Mouse (Mus musculus): ENCODE results near the gene Ppp1r14b. TPM values are rescaled to one million over a fixed set of nuclear protein-coding genes. Genes with fewer than 3 reads are reported as not detected.

Gene Ppp1r14b
- total RNA-seq, 2 experiments from 2014 or later = 261 to 293 TPM

DNA sequence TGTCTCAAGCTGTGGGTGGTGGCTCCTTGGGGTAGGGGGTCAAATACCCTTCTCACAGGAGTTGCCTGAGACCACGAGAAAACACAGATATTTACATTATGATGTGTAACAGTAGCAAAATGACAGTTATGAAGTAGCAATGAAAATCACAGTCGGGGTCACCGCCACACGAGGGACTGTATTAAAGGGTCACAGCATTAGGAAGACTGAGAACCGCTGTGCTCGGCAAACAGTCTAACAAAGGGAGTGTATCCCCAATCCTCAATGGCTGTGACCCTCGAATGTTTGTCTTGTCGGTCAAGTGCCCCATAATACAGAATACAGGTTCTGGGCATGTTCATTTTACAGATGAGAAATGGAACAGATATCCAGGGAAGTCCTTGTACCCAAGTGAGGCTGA, 19.2 kb downstream of the Ppp1r14b start:
- DNase-seq = no peak

DNA sequence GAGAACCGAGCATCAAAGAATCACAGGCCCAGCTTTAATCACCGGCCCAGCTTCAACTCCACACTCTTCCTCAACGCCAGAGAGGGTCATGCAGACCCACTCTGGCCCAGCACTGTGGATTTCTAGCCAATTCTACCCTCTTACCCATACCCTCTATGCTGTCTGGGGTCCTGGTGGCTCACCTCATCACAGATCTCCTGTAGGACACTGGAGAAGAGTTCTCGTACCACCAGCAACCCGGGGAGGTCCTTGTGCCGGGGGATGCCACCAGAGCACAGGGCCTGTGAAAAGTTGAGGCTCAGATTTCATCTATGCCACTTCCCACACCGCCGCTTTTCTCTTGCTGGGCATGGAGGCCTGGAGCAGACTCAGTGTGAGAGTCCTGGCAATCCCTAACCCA, 19.7 kb downstream of the Ppp1r14b start:
- no peak for DNase-seq

DNA sequence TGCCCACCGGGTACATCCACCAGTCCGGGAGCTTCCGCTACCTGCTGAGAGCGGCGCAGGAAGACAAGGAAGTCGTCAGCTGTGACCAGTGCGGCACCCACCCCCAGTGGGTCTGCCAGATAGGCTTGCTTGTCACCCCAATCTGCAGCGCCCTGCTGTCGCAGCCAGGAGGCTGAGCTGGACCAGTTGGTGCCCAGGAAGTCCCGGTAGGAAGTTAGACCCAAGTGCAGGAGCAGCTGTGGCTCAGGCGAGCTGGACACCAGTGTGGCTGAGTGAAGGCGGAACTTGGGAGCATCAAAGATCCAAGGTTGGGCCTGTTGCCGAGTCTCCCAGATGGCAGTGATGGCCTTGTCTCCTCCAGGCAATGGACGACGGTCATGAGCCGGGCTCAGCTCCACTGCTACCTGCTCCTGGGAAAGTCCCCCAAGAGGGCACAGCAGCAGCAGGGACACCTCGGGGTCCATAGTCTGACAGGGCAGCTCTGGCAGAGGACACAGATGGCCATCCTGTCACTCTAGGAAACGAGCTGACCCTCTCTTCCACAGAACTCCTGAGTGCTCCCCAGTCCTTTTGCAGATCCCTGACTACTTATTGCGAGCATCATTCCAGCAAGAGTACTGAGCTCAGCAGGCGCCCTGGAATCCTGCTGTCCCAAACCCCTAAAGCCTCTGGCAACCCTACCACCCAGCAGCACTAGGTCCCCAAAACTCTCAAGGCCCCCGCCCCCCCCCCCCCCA, 20.7 kb downstream of the Ppp1r14b start:
- no peak for DNase-seq

DNA sequence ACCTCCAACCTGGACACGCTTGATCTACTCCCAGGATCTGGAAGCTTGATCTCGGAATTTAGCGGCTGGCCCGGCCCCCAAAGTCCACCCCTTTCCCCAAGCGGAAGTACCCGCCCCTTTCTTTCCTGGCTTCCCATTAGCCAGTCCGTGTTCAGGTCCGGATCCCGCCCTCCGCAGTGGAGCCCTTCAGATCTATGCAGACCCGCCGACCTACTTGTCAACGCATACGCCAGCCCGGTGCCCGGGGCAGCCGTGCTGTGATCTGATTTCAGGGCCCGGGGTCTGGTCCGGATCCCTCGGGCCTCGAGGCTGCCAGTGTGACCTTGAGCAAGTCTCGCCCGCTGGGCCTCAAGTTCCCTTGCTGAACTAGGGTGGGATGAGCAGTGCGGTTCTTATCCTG, 21.2 kb downstream of the Ppp1r14b start, which contains the start of the genes Nudt22 and Trpt1:
TSS of gene Nudt22 (minus strand) at position 112 of the 400 bp plus-strand sequence.
TSS of gene Trpt1 (plus strand) at position 126 of the 400 bp plus-strand sequence.
- peak; percentile 83 for DNase-seq

DNA sequence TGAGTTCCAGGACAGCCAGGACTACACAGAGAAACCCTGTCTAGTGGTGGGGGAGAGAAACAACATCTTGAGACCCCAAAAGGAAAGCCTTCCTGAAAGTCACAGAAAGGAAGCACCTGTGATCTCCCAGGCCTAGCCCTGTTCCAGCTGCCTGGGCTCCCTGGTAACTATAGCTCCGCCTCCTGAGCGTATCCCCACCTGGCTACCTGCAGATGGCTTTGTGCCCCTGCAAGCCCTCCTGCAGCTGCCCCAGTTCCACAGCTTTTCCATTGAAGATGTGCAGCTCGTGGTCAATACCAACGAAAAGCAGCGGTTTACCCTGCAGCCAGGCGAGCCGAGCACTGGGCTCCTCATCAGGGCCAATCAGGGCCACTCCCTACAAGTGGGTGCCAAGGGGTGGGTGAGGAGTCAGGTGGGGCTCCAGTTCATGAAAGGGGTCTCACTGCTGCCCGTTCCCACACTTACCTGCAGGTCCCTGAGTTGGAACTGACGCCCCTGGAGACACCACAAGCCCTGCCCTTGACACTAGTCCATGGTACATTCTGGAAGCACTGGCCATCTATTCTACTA, 23.0 kb downstream of the Ppp1r14b start:
- DNase-seq = no peak

DNA sequence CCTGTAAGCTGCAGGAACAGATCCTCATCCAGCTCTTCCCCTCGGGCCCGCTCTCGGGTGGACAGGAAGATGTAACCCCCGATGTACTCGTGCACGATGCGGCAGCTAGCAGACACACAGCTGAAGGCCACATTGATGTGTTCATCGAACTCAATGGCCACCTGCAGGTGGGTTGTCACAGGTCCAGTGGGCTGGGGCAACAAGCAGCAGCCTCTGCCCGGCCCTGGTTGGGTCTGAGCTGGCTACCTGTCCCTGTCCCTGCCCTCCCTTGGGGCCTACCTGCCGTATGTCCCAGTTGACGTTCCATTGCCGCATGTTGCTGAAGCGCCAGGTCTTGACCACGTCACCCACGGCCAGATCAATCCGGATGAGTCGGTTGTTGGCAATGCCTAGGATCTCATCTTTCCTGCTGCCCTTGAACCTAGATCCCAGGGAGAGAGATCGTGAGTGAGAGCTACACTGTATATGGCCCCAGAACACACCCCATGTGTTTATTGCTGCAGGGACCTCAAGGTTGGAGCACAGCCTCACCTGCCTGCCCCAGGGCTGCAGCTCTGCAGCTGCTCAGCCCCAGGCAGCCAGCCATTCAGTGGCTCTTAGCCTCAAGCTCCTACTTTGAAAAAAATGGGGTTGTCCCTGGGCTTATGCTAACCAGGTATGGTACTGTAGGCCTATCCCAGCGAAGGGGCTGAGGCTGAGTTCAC, 24.7 kb downstream of the Ppp1r14b start:
- no peak for DNase-seq

DNA sequence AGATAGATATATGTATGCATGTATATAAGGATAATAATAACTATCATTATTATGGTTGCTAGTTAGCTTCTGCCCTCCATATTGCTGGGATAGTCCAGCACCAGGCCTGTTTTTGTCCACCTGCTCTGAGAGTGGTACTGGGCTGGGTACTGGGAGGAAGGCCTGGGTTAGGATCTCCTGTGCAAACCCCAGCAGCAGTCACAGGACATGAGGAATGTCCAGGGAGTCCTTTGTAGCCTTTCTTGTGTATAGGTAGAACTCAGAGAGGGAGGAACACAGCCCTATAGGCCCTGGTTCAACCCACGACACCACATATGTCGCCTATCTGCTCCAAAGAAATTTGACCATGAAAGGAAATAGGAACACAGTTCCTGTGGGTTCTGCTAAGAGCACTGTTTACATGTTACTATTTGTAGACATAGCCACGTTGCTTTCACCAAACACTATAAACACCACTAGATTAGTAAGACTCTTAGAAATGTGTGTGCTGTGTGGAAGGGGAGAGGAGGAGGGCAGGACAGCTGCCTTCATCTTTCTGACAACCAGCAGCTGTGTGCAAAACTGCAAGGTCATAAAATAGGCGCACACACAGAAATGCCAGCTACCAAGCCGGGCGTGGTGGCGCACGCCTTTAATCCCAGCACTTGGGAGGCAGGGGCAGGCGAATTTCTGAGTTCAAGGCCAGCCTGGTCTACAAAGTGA, 32.3 kb downstream of the Ppp1r14b start:
- no peak for DNase-seq

DNA sequence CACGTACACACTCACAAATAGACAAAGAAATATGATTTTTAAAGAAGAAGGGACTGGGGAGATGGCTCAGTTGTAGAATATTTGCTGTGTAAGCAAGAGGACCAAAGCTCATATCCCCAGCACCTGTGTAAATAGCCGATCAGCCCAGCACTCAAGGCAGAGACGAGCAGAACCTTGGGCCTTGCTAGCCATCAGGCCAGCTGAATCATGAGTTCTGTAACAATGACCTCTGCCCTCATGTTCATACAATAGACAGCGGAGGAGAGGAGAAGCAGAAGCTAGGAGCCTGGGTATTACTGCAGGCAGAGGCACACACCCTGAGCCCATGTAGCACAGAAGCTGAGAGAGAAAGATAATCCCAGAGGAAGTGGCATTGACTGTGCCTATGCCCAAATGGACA, 37.7 kb downstream of the Ppp1r14b start:
- DNase-seq = no peak

DNA sequence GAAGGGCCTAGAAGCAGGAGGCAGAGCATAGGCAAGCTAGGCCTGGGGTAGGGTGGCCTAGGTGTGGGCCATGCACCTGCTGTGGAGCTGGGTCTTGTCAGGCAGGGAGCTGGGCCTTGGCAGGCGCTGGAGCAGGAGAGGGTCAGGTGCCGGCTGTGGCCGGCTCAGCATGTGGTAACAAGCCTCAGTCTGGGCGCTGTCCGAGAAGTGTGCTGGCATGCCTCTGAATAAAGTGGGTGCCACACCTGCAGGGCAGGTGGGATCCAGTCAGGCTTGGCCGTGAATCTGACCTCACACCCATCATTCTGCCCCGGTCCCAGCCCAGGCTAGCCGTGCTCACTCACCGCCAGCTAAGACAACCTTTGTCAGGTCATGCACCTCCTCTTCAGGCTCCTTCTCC, 39.2 kb downstream of the Ppp1r14b start:
- no peak for DNase-seq

DNA sequence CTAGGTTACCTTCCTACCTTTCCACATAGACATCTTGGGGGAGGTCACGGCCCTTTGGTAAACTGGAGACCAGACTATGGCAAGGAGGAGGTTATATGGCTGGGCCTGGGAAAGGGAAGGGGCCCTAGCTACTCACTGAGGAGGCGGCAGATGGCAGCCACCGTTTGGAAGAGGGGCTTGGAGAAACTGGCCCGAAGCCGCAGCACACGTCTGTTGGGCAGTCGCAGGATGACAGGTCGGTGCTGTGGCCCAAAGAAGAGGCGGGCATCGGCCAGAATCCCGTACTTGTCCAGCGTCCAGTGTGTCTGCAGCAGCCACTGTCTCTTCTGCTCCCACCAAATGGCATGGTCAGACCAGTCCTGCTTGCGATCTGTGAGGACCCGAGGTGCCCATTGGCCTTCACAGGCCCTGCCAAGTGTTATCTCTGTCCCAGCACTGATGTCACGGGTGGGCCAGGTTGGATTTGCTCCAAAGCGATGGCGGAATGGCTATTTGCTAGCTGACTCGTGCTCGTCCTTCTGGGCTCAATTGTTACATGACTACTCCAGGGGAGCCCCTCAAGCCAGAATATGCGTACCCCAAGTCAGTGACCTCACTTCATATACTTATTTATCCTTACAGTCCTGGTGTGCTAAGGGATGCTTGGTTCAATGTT, 39.8 kb downstream of the Ppp1r14b start:
- no peak for DNase-seq

DNA sequence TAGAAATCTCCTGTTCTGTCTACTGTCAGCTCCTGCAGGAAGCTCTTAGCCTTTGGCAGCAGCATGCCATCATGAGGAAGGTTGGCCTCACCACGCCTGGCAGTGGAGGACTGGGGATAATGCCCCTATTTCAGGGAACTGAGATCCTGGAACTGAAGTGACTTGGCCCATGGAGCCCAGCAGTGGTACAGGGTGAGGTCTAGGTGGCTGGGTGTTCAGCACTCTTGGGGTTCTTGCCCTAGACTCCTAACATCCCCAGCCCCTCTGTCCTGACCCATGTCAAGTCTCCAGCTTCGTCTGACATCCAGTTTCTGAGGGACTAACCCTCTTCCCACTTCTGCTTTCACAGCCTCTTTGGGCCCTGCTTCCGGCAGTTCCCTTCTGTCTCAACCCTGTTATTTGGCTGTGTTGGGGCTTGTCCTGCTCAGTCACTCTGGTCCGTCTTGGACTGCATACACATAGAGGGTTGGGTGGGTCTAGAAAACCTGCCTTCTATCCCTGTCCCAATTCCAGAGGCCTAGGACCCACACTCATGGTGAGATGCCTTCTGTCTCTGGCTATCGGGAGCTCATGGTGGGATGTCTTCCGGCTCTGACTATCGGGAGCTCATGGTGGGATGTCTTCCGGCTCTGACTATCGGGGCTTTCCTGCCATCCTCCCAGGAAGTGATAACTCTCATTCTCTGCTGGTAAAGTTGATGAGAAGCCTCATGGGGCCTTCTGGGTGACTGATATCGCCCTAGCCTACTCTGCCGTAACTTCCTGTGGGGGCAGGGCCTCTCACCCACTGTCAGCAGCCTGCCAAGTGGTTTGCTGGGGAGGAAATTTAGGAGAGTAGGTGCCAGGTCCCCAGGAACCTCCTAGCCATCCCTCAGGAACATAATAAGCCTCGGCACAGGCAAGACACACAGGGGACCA, 43.0 kb downstream of the Ppp1r14b start:
- no peak for DNase-seq

DNA sequence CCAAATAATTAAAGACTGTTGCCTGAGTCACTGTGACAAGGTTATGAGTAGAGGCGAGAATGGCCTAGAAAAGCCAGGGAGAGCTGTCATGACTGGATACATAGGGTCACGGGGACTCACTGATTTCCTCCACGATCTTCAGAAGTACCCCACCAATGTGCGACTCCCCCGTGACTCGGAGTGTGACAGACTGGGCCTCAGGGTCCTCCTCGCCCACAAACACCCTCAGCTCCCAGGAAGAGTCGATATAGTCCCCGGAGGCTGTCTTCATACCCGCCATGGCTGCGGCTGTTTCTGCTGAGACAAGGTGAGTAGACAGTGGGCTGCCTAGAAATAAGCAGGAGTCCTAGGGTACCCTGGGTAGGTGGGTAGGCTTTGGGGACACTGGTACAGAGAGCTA, 43.8 kb downstream of the Ppp1r14b start:
- no peak for DNase-seq

DNA sequence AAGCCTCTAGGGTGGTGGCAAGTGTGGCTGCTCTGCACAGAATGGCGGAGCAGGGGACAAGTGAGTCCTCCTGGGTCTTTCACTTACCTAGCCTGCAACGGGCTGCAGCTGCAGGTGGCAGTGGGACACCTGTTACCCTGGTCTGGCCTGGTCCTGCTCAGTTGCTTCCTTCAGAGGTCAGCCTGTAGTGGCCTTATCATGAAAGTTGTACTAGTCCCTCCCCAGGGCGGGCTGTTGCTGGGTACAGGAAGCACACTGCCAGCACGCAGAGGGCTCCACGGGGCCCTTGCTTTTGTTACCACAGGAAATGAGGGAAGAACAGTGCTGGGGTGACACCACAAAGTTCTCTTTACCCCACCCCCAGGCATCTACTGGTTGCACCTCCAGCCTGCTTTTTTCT, 44.4 kb downstream of the Ppp1r14b start, which contains the start of gene Fermt3:
TSS of gene Fermt3 (minus strand) at position 279 of the 400 bp plus-strand sequence.
- DNase-seq = no peak

DNA sequence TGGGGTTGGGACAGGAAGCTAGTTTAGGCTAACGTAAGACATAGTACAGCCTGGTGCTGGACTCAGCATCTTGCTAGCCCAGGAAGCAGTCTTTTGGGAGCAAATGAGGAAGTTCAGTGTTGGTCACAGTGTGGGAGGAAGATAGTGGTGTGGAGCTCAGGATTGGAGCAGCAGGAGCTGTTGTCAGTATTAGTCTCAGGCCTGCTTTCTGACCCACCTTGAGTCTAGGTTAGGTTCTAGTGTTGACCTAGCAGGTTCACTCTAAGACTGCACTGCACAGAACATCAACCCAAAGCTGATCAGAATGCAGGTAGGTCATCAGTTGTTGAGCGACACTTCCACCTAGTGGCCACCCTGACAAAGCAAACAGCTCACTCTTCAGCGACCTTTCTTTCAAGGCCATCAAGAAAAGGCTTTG, 45.5 kb downstream of the Ppp1r14b start:
- no peak for DNase-seq

Other genes starting within 250 kb of the Ppp1r14b start
- gene Rps6ka4, start 134.3 kb upstream of the Ppp1r14b start, total RNA-seq (2021) = 10 to 100 TPM; 12.1 to 12.2 TPM
- 1 to 10 TPM in 1 of 2 experiments, under 1 TPM in 1; 0.97 to 1.5 TPM for gene Ccdc88b, start 116.8 kb upstream of the Ppp1r14b start, total RNA-seq (2021)
- gene Trmt112, start 65.3 kb upstream of the Ppp1r14b start, total RNA-seq (2021) = 10 to 100 TPM; 45.2 to 48.1 TPM
- gene Prdx5, start 64.9 kb upstream of the Ppp1r14b start, total RNA-seq (2021) = 100 to 1,000 TPM; 150 to 152 TPM
- 10 to 100 TPM; 45.8 to 45.9 TPM for gene Esrra, start 53.2 kb upstream of the Ppp1r14b start, total RNA-seq (2021)
- gene Catsperz, start 49.6 kb upstream of the Ppp1r14b start, total RNA-seq (2021) = not detected
- not detected for gene Kcnk4, start 40.5 kb upstream of the Ppp1r14b start, total RNA-seq (2021)
- 10 to 100 TPM; 16.0 to 21.4 TPM for gene Bad, start 33.1 kb upstream of the Ppp1r14b start, total RNA-seq (2021)
- 1 to 10 TPM; 8.9 to 10.0 TPM for gene Gpr137, start 32.5 kb upstream of the Ppp1r14b start, total RNA-seq (2021)
- gene Plcb3, start 1.5 kb downstream of the Ppp1r14b start, total RNA-seq (2021) = 10 to 100 TPM; 12.1 to 17.3 TPM
- gene Fkbp2, start 5.5 kb downstream of the Ppp1r14b start, total RNA-seq (2021) = 10 to 100 TPM; 16.6 to 23.3 TPM
- gene Vegfb, start 12.7 kb downstream of the Ppp1r14b start, total RNA-seq (2021) = 10 to 100 TPM; 73.4 to 94.4 TPM
- 10 to 100 TPM; 32.5 to 33.9 TPM for gene Dnajc4, start 17.6 kb downstream of the Ppp1r14b start, total RNA-seq (2021)
- gene Nudt22, start 21.1 kb downstream of the Ppp1r14b start, total RNA-seq (2021) = 10 to 100 TPM; 16.6 to 21.4 TPM
- 10 to 100 TPM; 19.1 to 20.8 TPM for gene Trpt1, start 21.2 kb downstream of the Ppp1r14b start, total RNA-seq (2021)
- gene Fermt3, start 44.5 kb downstream of the Ppp1r14b start, total RNA-seq (2021) = 1 to 10 TPM; 1.7 to 4.9 TPM
- gene Stip1, start 65.0 kb downstream of the Ppp1r14b start, total RNA-seq (2021) = 100 to 1,000 TPM in 1 of 2 experiments, 10 to 100 TPM in 1; 98.2 to 100 TPM
- gene Macrod1, start 81.8 kb downstream of the Ppp1r14b start, total RNA-seq (2021) = 100 to 1,000 TPM; 201 to 216 TPM
- gene Flrt1, start 130.8 kb downstream of the Ppp1r14b start, total RNA-seq (2021) = under 1 TPM; 0.61 to 0.99 TPM
- gene Otub1, start 231.3 kb downstream of the Ppp1r14b start, total RNA-seq (2021) = 10 to 100 TPM; 63.2 to 67.3 TPM
- gene Cox8a, start 242.6 kb downstream of the Ppp1r14b start, total RNA-seq (2021) = 100 to 1,000 TPM; 275 to 315 TPM